Mouse (Mus musculus): ENCODE data around the gene Tmem132c.
"Not testable (repeated sequence)": the region's sequence is repeated elsewhere in the genome, so short reads cannot be mapped to it uniquely, and the experiment has no call there.

Gene Tmem132c

GRCm38 (mm10) chr5:127347053-127347748 is 105.6 kb downstream of the Tmem132c start:
- DNase-seq, result no peak

DNA sequence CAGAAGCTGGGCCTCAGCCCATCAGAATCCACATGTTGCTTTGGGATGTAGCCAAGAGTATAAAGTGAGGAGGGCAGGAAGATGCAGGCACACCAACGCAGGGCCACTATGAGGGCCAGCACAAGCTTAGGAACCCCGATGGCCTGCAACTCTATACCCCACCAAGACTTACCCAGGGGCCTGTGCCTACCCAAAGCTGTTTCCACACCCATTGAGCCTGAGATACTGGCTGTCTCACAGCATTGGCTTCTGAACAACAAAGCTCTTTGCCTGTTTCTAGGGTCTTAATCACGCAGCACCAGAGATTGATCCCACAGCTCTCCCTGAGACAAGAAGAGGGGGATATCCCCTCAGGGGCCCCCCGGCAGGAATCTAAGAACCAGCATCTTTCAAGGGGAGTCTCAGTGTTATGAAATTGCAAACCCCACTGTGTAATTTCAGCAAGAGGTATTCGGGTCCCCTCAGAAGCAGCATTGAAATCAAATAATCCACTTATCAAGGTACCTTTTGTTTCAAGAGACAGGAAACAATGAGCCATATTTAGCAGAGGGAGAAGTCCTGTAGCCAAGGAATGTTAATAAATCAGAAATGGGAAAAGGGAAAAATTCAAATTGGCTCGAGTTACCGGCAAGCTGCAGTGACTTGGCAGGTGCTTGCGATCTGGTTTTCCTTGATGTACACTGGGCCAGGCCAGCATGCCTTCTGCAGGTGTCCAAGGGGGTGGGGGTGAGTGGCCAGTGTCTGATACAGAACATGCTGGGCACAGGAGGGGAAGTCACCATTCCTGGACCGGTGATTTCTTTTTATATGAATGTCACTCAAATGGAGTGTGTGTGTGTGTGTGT is 107.8 kb downstream of the Tmem132c start:
- DNase-seq, result peak; percentile 74

DNA sequence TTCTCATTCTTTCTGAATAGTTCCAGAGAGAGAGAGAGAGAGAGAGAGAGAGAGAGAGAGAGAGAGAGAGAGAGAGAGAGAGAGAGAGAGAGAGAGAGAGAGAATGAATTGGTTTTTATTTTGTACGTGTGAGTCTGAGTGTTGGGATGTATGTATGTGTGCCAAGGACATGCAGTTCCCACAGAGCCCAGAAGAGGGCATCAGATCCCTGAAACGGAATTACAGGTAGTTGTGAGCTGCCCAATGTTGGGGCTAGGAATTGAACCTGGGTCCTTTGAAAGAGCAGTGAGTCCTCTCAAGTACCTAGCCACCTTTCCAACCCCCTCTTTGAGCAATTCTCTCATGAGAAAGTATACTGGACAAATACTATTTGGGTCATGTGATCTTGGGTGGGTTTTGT is 111.4 kb downstream of the Tmem132c start:
- no peak for DNase-seq

GRCm38 (mm10) chr5:127355836-127356235 is 114.2 kb downstream of the Tmem132c start:
- DNase-seq, result peak; percentile 54

DNA sequence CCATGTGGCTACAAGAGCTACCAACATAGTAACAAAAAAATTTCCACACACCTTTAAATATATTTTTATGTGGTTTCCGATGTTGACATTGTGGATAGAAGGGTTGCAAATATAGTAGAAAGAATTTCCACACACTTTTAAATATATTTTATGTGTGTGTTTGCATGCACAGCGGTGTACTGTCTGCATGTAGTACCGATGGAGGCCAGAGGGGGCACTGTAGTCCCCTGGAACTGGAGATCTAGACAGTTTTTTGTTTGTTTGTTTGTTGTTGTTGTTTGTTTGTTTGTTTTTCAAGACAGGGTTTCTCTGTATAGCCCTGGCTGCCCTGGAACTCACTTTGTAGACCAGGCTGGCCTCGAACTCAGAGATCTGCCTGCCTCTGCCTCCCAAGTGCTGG is 116.3 kb downstream of the Tmem132c start:
- DNase-seq, result not testable (repeated sequence)

DNA sequence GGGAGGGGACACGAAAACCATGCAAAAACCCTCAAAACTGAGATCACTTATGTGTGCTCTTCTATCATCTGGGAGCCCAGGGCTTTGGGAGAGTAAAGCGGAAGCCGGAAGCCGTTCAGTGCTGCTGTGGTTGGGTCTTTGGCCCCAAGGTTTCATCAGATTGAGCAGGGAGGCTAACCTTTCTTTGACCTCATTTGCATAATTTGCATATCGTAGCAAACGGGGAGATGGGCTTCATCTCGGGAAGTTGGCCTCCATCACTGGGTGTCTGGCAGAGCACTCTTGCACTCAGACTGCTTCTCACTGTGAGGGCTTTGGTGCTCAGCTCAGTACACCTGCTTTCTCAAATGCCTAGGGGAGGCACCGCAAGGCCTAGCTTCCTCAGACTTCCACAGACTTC is 119.5 kb downstream of the Tmem132c start:
- no peak for DNase-seq

- DNase-seq, result no peak
Observed at GRCm38 (mm10) chr5:127365061-127365460, 123.5 kb downstream of the Tmem132c start.

DNA sequence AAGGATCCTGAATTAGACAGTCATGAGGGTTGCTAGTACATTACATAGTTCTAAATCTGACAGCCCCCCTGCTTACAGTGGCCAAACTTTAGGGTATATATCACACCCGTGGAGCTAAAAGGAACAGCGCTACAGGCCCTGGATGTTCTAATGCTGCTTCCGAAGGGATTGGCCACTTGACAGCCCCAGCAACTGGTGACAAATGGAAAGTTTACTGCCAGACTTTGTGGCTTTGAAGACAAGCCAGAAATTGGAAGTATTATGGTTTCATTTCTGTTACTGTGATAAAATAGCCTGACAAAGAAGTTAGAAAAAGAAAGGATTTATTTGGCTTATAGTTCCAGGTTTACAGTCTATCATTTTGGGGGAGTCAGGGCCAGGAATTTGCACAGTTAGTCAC is 126.6 kb downstream of the Tmem132c start:
- DNase-seq, result no peak

- no peak for DNase-seq
Observed at GRCm38 (mm10) chr5:127369812-127370211, 128.2 kb downstream of the Tmem132c start.

DNA sequence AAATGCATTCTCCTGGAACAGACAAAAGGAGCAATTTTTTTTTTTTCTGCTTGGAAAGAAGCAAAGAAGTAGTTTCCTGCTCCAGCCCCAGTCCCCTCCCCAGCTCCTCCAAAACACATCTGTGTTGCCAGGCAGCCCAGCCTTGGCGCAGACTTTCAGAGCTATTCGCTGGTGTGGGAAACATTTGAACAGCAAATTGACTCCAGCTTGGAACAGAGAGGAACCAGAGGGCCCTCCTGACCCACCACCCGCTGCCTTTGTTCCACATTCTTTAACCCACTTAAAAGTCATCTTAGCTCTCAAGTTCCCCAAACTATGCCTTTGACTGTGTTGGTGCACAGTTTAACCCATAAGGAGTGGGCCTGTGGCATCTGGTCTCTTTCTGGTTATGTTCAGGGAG is 128.9 kb downstream of the Tmem132c start:
- no peak for DNase-seq

GRCm38 (mm10) chr5:127374251-127374650 is 132.6 kb downstream of the Tmem132c start:
- DNase-seq, result no peak

DNA sequence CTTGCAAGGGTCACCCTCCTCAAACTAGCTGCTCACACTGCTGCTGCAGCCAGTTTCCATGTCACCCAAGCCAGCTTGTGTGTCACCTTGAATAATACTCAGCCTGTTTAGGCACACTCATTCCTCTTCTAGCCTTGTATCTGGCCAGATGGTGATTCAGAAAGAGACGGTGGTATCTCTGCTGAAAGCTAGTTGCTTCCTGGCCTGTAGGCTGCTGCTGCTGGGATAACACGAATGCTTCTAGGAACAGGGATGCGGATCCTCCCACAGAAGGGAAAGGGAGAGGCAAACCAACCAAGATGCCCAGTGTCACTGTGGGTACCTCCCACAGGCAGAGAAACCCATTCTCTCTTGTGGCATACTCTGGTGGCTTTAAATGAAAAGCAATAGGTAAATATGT is 134.0 kb downstream of the Tmem132c start:
- DNase-seq, result no peak

DNA sequence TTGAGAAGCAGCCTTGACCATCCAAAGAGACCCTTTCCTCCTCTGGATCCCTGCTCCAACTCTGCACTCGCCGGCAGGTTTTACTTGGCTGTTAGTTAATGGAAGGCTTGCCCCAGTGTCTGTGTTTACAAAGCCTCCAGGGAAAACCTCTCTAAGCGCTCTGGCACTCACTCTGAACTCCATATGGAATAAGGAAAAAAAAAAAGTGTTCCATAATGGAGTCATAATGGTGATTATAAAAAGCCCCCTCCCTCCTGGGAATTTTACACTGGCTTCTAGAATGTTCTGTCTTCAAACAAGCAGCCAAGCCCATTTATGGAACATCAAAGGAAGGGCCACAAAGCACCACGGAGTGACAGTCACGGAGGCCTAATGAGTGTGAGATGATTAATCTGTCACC is 136.9 kb downstream of the Tmem132c start:
- no peak for DNase-seq

- DNase-seq, result peak; percentile 56
Observed at GRCm38 (mm10) chr5:127379351-127379750, 137.7 kb downstream of the Tmem132c start.

DNA sequence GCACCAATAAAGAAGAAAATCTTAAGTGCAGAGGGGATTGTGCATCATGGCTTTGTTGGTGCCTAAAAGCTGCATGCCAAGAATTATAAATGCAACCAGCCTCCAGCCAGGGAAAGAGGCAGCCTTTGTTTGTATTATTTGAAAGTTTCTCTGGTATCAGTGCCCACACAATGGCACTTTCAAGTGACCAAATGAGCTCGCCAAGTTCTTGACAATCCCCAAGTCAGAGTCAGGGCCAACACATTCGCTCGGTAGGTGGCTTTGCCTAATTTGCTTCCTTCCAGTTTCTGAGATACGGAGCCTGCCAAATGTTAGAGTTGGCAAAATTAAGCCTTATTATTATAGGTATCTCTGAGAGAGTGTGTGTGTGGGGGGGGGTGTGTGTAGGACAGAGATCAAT is 139.6 kb downstream of the Tmem132c start:
- peak; percentile 40 for DNase-seq

DNA sequence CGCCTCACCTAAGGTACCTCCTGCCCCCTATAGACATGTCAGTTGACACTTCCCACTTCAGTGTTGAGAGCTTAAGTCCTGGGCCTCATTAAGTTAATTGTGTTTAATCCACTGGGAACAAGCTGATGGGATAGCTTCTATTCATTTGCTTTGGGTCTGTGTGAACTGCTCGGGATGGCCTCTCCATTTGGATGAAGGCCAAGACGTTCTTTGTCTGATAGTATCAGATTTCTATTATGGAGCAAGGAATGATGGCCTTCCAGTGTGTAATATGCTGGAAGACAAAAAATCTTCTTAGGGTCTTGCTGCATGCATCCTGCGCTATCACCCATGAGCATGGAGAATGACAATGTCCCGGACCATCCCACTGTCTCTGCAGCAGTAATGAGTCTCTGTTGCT is 141.0 kb downstream of the Tmem132c start:
- no peak for DNase-seq

DNA sequence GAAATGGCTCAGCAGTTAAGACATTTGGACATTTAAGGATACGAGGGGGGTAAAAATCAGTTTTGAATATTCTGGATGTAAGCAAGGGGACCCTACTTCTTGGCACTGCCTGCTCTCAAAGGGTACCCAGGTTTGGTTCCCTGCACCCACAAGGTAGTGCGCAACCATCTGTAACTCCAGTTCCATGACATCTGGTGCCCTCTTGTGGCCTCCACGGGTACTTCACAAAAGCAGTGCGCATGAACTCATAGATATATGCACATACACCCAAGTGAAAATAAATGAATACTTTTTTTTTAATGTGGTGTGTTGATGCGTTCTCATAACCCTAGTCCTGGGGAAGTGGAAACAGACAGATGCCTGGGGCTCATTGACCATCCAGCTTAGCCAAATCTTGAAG is 149.6 kb downstream of the Tmem132c start:
- no peak for DNase-seq

GRCm38 (mm10) chr5:127396889-127397288 is 155.3 kb downstream of the Tmem132c start:
- DNase-seq, result no peak

DNA sequence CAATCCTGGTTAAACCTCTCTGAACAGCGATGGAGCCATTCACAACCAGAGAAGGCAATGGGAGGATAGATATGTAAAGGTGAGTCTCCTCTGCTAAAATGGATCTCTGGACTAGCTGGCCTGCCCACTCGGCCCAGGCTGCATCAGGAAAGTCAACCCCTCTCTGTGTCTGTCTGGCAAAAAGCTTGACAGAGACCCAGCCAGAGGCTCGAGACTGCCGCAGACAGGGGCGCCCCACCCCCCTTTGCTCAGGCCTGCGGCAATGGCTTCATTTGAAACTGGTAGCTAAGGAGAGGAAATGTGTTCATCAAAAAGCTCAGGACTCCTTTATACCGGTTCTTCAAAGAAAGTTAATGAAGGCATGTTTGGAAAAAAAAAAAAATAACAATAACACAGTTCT is 156.4 kb downstream of the Tmem132c start:
- no peak for DNase-seq

DNA sequence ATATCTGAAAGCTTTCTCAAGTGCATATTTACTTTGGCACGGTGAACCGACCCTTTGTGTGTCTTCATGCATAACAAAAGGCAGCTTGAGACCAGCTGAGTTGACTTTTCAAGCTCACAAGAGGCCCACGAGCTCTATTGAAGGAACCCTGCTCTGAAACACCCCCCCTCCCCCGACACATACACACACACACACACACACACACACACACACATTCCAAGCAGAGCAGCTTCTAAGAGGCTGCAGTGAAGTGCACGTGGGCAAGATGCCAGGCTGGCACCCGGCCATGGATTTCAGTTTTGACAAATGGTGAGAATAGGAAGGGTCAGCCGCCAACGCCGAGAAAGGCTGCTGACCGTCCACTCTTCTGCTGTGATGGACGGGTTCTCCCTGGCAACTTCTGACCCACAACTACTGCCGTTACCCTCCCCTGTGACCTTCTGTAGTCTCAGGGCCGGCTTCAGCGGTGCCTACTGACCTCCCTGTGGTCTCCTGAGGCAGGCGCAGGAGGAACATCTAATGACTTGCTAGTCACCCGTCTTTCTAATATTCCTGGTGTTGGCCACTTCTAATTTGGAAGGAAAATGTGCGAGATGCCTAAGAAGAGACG is 163.9 kb downstream of the Tmem132c start:
- DNase-seq, result peak; percentile 75

GRCm38 (mm10) chr5:127406014-127406655 is 164.5 kb downstream of the Tmem132c start:
- no peak for DNase-seq

DNA sequence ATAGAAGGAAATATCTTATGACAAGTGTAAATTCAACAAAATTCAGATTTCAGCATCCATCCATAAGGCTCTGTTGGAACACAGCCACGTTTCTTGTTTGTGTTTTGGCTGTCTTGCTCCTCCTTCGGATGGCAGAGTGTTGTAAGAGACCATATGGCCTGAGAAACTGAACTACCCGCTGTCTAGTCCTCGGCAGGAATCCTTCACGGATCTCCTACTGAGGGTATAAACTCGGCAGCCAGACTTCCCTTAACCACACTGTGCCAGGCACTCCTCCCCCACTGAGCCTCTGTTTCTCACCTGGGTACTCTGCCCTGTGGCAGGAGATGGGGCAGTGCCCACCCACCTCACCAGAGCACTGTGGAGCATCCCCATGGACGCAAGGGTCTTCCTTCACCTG is 174.9 kb downstream of the Tmem132c start:
- peak; percentile 48 for DNase-seq

DNA sequence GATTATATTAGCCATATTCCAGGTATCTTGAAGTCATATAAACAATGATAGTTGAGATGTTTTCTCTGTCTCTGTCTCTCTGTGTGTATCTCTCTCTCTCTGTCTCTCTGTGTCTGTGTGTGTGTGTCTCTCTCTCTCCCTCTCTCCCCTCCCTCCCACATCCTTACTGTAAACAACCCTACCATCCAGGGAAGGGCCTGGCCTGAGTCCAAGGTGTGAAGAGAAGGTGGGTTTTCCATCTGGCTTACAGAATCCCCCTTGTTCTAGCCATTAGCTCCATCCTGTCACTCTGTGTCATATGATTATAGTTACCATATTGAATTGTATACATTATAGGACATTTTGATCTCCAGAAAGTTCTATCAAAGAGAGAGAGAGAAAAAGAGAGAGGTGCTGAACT is 182.3 kb downstream of the Tmem132c start:
- DNase-seq, result no peak
